Mouse (Mus musculus): ENCODE data around the gene 2210408I21Rik.

Gene 2210408I21Rik

GRCm38 (mm10) chr13:77275172-77275747, 139.9 kb downstream of the 2210408I21Rik start:
- ATAC-seq (ENCODE audit: low TSS enrichment) = peak; percentile 95

DNA sequence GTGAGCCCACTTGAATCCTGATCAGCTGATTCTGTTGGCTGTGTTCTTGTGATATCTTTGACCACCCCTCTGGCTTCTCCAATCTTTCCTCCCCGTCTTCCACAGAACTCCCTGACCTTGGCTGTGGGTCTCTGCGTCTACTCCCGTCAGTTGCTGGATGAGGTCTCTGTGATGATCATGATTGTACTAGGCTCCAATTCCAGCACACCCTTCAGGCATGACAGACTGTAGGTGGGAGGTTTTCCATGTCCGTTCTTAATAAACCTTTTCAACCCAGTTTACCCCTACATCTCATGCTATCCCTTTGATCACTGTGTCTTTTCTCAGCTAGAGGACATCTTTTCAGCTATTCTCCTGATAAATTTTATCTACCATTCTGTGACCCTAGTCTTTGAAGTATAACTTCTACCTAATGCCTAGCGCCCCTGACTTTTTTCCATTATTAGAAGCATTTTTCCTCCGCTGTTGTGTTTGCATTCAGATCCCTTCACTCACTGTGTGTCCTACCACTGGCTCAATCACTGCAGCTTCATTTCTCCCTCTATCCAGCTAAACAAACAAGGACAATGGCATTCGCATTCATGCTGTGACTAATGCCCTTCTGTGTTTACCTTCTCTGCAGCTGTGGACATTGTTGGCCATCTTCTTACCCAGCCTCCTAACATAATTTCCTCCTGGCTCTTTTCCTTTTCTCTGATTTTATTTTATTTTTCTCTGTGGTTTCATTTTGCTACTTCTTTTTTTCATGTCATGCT, 143.5 kb downstream of the 2210408I21Rik start:
- ATAC-seq (ENCODE audit: low TSS enrichment) = no peak

DNA sequence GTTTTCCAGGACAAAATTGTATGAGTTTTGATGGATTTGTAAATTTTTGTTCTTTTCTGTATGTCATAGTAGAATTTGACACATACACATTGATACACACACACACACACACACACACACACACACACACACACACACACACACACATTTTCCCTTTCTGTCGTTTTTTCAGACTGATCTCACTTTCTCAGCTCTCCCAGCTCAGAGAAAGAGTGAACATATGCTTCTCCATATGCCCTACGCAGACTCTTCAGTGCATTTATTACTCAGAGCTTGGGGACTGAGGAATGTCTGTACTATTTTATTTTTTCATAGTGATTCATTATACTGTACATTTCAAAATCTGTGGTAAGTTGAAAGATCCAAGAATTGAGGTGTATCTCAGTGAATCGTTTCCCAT, 160.2 kb downstream of the 2210408I21Rik start:
- peak; percentile 100 for ATAC-seq (ENCODE audit: low TSS enrichment)

GRCm38 (mm10) chr13:77324101-77324500, 188.8 kb downstream of the 2210408I21Rik start:
- ATAC-seq (ENCODE audit: low TSS enrichment) = no peak

- no peak for ATAC-seq (ENCODE audit: low TSS enrichment)
Measured at GRCm38 (mm10) chr13:77326174-77326959, 191.0 kb downstream of the 2210408I21Rik start.

- ATAC-seq (ENCODE audit: low TSS enrichment) = no peak
Measured at GRCm38 (mm10) chr13:77342097-77342496, 206.8 kb downstream of the 2210408I21Rik start.

DNA sequence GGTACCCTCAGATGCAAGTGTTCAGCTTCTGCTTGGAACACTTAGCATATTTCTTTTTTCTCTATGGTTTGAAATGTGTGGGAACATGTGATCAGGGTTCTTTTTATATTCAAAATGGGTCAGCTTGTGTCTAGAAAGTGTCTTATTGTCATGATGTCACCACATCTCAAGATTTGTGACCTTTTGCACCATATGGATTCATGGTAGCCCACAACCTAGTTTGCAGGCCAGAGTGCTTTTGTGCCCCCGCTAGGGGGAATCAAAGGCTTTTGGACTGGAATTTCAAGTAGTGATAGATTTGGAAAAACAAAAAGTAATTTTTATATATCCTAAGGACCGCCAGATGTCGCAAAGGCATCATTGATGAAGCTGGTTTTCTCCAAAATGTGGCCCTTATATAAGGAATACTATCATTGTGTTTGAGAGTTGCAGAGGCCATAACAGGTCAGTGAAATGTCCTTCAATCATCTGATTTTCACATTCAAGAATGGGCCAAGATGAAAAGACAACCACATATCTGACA, 250.2 kb downstream of the 2210408I21Rik start:
- no peak for ATAC-seq (ENCODE audit: low TSS enrichment)

- no peak for ATAC-seq (ENCODE audit: low TSS enrichment)
Measured at GRCm38 (mm10) chr13:77386001-77386400, 250.7 kb downstream of the 2210408I21Rik start.

- no peak for ATAC-seq (ENCODE audit: low TSS enrichment)
Measured at GRCm38 (mm10) chr13:77388148-77388547, 252.8 kb downstream of the 2210408I21Rik start.

- no peak for ATAC-seq (ENCODE audit: low TSS enrichment)
Measured at GRCm38 (mm10) chr13:77389209-77389608, 253.9 kb downstream of the 2210408I21Rik start.

GRCm38 (mm10) chr13:77396374-77396773, 261.0 kb downstream of the 2210408I21Rik start:
- no peak for ATAC-seq (ENCODE audit: low TSS enrichment)

GRCm38 (mm10) chr13:77396981-77397380, 261.6 kb downstream of the 2210408I21Rik start:
- peak; percentile 90 for ATAC-seq (ENCODE audit: low TSS enrichment)

GRCm38 (mm10) chr13:77397646-77398045, 262.3 kb downstream of the 2210408I21Rik start:
- ATAC-seq (ENCODE audit: low TSS enrichment) = peak; percentile 62

DNA sequence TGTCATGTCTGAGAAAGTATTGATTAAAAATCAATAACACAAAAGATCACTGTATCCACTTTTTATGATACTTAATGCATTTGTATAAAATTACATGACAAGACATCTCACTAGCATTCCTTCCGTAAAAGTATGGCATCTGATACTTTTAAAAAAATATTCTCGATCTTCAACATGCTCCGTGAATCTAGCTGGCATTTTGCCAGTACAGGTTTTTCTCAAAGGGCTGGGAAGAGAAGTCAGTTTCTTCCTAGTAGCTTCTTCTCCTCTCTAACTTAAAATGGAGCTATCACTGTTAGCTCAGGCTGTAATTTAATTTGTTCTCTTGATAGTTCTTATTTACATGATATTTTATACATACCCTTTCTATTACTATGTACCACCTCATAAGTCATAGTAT, 263.1 kb downstream of the 2210408I21Rik start:
- no peak for ATAC-seq (ENCODE audit: low TSS enrichment)

DNA sequence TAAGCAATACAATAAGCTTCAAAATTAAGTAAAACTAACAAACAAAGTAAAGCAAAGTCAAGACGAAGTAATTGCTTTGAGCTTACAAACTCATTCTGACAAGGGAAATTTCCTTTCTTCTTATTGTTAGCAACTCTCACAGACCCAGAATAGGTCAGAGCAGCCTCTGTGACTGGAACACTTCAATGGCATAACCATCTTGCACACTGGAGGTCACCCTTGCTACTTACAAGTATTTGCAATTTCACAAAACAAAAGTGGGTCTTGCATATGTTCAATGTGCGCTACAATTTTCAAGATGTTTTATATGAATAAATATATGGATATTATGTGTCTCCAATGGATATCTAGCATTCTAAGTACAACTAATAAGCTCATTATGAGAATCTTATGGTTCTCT, 265.4 kb downstream of the 2210408I21Rik start:
- no peak for ATAC-seq (ENCODE audit: low TSS enrichment)

- no peak for ATAC-seq (ENCODE audit: low TSS enrichment)
Measured at GRCm38 (mm10) chr13:77408530-77408929, 273.2 kb downstream of the 2210408I21Rik start.

DNA sequence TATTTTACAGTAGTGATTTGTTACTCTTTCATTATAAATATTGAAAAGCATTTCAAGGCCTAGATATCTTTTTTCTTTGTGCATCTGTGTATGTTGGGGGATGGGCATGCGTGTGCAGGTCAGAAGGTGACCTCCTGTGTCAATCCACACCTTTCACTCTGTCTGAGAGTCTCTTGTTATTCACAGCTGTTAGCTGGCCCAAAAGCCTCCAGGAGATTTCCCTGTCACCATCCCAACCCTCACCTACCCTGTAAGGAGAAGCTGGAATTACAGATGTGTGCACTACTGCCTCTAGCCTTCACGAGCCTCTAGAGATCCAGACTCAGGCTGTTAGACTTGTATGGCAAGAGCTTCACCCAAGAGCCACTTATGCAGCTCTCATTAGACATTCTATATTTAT, 274.5 kb downstream of the 2210408I21Rik start:
- ATAC-seq (ENCODE audit: low TSS enrichment) = no peak

- ATAC-seq (ENCODE audit: low TSS enrichment) = no peak
Measured at GRCm38 (mm10) chr13:77412829-77413228, 277.5 kb downstream of the 2210408I21Rik start.

GRCm38 (mm10) chr13:77450007-77450567, 314.7 kb downstream of the 2210408I21Rik start:
- no peak for ATAC-seq (ENCODE audit: low TSS enrichment)

GRCm38 (mm10) chr13:77470093-77470621, 334.8 kb downstream of the 2210408I21Rik start:
- ATAC-seq (ENCODE audit: low TSS enrichment) = no peak

- ATAC-seq (ENCODE audit: low TSS enrichment) = peak; percentile 44; the same call in 1 of the 2 replicates
Measured at GRCm38 (mm10) chr13:77476420-77476819, 341.1 kb downstream of the 2210408I21Rik start.

Measured in frontal cortex, adult (tissue).